Mouse (Mus musculus) lung, postnatal 36 days (tissue): ENCODE data around the gene Catsperz.
"Not testable (repeated sequence)": the region's sequence is repeated elsewhere in the genome, so short reads cannot be mapped to it uniquely, and the experiment has no call there.

ENCODE experiments used
- DNase-seq: peaks from one replicate; pipeline ENCODE4 v3.0.0; 2022; ENCODE audit warnings: mixed read lengths

Catsperz gene

DNA sequence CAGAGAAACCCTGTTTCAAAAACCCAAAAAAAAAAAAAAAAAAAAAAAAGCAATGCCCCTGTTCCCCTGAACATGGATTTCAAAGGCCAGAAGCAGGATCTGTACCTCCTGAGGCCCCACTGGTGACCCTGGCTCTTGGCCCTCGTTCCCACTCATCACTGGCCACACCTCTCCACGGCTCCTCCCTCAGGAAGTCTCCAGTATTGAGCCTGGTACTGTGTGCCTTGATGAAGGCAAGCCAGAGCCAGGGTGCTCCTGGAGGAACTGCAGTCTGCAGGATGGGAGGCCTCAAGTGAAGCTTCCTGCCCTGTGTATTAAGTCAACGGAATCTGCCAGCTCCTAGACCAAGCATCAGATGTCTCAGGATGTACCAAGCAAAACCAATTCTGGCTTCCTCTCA lies 19.0 kb downstream of the Catsperz start:
- no peak for DNase-seq

DNA sequence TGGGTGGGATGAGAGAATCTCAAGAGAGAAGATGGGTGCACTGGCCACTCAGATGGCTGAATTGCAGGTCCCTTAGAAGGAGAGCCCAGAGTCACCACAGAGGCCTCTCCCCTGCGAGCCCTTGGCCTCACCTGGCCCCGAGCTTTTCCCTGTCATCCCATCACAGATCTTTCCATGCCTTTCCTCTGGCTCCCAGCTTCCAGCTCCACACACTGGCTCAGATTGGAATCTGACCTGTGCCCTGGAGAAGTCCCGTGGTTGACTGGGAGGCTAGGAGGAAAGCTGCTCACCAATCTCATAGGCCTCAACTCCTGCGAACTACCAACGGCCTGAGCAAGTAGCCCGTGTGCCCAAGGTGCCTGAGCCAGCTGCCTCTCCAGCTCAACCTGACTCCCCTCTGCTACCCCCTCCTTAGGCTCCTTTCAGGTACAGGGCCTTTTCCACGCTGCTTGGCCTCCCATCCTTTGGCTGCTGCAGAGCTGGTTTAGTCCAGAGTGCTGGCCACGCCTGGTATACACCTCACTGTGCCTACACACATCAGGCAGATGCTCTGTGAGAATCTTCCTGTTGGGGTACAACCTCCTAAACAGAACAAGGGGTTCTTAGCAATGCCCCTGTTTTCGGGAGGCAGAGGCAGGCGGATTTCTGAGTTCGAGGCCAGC lies 19.6 kb downstream of the Catsperz start:
- DNase-seq, result no peak

DNA sequence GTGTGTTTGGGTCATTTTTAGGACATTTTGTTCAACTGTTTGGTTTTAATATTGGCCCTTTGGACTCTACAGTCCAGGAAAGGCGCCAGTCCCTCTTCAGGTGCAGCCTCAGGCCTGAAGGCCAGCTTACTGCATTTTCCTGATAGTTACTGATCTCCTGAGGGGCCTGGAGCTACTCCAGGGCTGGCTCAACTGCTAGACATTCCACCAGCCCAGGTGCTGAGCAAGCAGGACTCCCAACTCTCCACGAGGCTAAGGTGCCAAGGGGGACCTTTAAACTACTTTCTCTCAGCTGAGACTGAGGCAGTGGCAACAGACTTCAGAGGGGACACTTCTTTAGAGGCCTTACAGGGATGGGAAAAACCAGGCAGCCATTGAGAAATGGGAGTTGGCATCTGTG lies 20.3 kb downstream of the Catsperz start:
- no peak for DNase-seq

DNA sequence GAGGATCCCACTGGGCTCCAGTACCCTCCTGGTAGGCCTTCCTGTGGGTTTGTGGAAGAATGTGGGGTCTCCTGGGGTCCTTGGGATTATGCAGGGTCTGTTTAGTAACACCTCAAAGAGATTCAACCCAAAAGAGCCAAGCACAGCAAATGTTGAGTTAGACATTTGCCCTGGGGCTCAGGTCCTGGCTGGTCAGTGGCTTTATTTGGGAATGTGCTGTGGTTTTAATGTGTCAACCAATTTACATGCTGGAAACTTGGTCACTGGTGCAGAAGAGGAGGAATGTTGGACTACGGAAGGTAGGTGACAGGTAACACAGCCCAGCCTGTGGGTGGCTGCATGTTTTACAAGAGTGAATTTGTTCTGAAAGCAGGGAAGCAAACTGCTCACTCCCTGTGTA lies 22.1 kb downstream of the Catsperz start:
- no peak for DNase-seq

DNA sequence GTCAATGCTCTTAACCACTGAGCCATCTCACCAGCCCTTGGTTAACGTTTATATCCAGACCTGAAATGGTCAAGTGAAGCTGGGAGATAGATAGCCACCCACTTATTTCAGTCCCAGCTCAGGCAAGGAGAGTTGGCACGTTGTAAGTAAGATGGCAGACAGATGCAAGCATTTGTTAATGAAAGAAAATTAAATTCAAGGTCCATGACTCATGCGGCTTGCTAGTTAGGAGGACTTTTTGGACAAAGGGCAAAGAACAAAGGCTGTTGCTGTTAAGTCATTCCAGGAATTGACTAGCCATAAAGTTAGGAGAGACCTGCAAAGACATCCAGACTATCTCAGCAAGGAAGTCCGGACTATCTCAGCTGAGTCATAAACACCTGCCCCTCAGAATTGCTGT lies 25.5 kb downstream of the Catsperz start:
- DNase-seq, result no peak

DNA sequence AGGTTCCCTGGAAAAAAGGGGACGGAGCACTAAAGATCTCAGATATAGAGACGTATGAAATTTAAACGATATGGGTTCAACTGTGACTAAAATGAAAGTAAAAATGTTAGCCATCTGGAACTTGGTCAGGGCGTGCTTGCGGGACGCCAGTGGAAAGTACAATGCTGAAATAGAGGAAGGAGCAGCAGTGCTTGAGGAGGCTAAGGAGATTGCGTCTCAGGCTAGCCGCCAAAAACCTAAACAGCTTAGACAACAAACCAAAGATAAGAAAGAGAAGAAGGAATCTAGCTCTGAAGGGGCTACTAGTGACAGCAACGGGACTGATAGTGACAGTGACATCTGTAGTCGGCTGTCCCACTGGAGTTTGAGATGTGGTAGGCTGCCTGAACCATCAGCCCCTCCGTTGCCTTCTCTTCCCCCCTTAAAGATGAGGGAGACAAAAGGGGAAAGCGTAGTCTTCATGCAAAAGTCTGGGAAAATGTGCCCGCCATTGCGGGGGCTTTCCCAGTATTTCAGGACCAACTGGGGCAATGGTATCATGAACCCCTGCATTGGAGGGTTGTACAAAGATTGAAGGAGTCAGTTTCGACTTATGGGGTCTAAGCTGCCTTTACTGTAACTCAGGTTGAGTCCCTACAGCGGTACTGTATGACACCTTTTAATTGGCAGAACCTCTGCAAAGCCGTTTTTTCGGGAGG lies 29.4 kb downstream of the Catsperz start:
- not testable (repeated sequence) for DNase-seq

DNA sequence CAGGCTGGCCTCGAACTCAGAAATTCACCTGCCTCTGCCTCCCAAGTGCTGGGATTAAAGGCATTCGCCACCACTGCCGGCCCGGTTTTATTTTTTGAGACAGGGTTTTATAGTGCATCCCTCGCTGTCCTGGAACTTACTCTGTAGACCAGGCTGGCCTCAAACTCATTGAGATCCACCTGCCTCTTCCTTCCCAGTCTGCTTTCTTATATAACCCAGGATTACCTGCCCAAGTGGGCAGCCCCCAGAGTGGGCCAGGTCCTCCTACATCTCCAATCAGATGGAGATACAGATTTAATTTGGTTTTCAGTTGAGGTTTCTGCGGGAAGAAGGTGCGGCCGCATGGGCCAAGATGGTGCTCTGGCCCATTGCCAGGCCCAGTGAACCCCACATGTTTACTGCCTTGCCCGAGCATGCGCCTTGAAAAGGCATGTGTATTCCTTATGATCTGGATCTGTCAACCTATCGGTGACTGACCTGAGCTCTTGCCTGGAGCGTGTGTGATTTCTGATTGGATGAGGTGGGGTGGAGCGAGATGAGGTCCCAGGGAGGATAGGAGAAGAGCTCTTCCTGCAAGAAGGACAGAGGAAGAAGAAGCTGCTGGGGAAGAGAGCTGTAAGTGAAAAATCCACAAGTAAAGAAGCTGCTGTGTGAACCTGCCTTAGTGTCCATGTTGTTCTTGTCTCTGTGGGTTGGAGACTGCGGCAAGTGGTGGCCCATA lies 31.3 kb downstream of the Catsperz start:
- no peak for DNase-seq

DNA sequence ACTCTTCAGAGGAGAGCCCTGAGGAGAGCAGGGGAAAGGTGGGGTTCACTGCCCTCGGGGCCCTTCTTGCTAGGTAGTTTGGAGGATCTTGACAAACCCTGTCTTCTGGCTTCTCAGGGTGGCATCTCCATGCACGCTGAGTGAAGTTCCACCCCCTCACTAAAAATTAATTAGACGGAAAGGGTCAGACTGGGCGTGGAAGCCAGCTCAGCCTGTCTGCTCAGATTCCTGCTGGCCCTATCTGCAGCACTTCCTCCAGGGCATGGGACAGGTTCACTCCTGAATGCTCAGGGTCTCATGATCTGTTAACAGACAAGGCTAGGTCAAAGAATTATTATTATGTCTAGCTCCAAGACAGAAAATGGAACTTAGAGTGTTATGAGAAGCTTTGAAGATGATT lies 32.7 kb downstream of the Catsperz start:
- DNase-seq, result no peak

DNA sequence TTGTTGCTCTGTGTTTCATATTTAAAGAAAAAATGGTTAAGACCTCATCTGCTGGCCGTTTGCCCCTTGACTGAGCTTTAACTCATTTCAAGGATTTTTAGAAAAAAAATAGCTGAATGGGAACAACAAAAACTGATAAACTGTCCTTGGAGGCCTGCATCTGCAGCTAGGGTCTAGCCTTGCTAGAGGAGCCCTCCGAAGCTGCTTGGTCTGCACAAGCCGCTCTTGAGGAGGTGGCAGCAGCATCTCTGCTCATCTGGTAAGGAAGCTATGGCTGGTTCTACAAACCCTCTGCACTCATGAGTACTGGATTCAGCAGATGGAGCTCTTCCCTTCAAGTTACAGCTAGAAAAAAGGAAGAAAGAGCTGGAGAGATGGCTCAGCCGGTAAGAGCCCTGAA lies 47.2 kb downstream of the Catsperz start:
- DNase-seq, result no peak

DNA sequence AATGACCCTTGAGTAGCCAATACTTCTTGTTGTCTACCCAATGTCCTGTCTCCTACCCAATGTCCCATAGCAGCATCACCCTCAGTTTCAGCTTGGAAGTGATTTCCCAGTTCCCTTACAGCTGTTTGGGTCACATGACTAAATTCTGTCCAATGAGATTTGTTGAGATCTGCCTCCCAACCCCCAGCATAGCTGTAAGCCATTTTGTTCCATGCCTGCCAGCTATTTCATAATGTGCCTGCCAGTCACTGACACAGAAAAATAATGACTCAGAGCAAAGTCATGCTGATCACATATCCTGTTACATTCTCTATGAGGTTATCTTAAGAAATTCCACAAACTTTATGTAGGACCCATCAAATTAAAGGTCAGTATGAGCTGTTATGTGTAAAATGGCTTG lies 48.4 kb downstream of the Catsperz start:
- no peak for DNase-seq

DNA sequence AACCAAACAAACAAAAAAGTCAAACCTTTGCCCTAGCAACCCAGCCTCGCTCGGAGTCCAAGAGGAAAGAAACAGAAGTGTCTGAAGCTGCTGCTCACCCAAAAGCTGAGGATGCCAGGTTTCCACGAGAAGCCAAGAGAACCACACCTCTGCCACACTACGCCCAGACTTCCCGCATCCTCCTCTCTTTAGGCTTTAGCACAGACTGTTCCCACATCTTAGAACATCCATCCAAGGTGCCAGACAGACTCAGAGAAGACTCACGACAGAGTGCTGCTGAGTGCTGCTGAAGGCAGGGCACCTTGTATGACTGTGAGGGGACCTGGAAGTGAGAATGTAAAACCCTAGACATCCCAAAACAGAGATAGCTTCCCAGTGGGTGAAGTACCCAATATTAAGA lies 49.3 kb downstream of the Catsperz start:
- no peak for DNase-seq

DNA sequence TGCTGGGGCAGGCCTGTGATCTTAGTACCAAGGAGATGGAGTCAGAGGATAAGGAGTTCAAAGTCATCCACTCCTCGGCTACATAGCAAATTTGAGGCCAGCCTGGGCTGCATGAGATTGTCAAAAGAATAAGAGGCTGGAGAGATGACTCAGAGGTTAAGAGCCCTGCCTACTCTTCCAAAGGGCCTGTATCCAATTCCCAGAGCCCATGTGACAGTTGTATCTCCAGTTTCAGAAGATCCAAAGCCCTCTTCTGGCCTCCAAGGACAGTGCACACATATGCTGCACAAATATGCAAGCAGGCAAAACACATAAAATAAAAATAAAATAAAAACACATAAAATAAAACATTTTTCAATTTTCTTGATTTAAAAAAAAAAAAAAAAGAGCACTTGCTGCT lies 50.9 kb downstream of the Catsperz start:
- DNase-seq, result no peak

DNA sequence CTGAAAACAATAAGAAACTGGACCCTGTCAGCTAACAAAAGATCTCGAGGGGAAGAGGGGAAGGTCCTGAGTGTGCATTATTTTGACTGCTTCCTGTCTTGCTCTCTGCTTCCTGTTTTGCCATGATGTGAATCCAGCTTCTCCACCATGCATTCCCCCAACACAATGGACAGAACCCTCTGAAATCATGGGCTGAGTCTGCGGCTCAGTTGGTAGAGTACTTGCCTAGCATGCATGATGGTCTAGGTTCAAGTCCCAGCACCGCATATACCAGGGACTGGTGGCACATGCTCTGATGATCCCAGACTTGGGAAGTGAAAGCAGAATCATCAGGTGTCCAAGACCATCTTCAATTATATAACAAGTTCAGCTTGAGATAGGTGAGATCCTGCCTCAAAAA lies 52.5 kb downstream of the Catsperz start:
- no peak for DNase-seq
